Mouse (Mus musculus): ENCODE data around the gene Tmem211.

Gene Tmem211

GRCm38 (mm10) chr5:113212156-113212835 is 14.4 kb upstream of the Tmem211 start:
- no peak for DNase-seq (ENCODE audit: low spot score)

- DNase-seq (ENCODE audit: low spot score) = no peak
Observed at GRCm38 (mm10) chr5:113214041-113214440, 12.7 kb upstream of the Tmem211 start.

DNA sequence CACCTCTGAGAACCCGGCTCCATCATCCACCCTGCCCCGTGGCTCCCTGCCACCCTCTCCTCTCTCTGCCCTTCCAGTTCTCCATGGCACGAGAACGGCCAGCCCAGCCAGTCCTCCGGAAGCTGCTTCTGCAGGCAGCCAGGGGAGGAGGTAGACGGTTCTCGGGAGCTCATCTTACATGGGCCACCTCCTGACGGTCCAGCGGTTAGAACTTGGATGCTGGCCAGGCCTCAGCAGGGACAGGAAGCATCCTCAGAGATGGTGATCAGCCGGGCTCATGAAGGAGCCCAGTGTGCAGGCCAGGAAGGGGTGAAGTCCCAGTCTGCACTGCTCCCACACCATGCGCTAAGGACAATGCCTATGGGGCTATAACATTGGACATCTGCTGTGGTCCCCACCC is 12.3 kb upstream of the Tmem211 start:
- DNase-seq (ENCODE audit: low spot score) = peak; percentile 55

GRCm38 (mm10) chr5:113215610-113216011 is 11.1 kb upstream of the Tmem211 start:
- DNase-seq (ENCODE audit: low spot score) = no peak

DNA sequence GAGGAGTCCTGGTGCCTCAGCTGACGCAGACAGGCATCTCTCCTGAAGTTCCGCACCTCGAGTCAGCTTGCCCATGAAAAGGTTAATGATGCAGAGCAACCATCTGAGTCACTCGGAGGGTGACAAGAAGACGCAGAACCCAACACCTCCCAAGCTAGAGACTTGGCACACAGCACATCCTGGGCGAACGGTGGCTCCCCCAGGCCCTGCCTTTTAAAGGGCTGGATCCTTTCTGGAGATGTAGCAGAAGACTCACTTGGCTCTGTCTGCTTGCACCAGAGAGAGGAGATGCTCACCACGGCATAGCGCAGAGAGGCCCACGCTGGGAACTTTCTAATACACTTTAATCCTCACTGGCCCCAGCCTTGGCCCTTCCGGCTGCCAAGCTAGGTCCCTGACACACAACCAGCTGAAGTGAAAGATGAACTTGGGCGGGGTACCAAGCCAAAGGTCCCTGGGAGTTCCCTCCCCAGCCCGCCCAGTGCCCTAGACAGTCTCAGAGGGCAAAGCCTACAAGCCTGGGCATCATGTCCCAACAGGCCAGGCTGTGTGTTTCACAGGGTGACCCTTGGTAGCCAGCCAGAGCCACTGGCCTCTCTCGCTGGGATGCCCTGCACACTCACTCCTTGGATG is 10.3 kb upstream of the Tmem211 start:
- DNase-seq (ENCODE audit: low spot score) = no peak

- no peak for DNase-seq (ENCODE audit: low spot score)
Observed at GRCm38 (mm10) chr5:113217076-113217475, 9.6 kb upstream of the Tmem211 start.

GRCm38 (mm10) chr5:113218617-113219235 is 8.0 kb upstream of the Tmem211 start:
- no peak for DNase-seq (ENCODE audit: low spot score)

DNA sequence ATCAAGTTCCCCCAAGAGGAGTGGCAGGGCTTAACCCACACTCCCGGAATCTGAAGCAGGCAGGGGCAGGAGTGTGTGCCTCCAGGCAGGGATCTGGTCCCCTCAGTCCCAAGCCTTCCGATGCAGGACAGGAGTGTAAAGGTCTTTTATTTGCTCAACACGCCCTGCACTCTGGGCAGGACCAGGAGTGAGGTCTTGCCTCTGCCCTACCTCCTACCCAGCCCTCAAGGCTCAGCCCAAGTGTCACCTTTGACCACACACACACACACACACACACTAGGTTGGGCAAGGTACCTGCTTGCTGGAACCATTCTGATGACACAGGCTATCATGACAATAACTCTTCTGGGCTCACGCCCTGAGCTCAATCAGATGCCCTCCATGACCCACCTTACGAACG is 7.3 kb upstream of the Tmem211 start:
- no peak for DNase-seq (ENCODE audit: low spot score)

DNA sequence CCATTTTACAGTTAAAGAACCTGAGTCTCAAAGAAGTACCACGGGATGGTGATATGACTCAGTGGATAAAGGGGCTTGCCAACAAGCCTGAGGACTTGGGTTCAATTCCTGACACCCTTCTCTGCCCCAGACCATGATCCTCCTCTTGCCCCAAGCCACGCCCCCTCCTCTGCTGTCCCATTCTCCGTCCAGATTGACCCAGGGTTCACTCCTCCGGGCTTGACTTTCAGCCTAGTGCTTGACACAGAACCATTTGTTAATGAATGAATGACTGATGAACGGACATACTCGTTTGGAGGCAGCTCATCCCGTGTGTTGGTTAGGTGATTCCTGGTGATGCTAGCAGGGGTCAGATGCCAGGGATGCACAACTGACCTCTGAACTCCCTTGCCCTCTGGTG is 6.8 kb upstream of the Tmem211 start:
- DNase-seq (ENCODE audit: low spot score) = no peak

DNA sequence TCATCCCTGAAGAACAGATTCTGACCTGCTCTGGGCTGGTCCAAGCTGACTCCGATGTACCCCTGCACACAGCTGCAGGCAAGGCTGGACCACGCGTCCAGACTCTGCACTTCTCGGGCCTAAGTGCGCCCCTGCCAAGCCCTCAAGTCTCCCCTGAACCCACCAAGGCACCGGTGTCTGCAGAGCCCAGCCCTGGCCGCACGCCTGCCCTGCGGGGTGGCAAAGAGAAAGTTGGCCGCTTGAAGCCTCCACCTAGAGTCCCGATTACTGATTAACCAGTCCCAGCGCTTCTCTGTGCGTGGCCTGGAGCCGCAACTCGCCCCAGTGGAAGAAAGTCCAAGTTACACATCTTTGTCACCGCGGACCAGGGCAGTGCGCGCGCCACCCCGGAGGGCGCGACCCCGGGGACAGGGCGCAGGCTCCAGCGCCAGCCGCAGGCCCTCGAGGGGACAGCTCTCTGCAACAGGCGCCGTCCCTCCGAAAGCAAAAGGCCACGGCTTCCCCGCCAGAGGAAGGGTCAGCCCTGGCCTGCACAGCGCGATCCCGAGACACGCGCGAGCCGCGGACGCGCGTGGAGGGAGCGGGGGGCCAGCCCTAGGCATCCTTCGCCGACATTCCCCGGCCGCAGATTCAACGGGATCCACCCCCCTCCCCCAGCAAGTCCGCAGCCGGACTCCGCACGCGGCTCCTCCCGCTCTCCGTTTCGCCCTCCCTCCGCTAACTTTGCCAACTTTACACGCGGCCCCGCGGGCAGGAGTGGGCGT is 6.1 kb upstream of the Tmem211 start:
- DNase-seq (ENCODE audit: low spot score) = no peak

DNA sequence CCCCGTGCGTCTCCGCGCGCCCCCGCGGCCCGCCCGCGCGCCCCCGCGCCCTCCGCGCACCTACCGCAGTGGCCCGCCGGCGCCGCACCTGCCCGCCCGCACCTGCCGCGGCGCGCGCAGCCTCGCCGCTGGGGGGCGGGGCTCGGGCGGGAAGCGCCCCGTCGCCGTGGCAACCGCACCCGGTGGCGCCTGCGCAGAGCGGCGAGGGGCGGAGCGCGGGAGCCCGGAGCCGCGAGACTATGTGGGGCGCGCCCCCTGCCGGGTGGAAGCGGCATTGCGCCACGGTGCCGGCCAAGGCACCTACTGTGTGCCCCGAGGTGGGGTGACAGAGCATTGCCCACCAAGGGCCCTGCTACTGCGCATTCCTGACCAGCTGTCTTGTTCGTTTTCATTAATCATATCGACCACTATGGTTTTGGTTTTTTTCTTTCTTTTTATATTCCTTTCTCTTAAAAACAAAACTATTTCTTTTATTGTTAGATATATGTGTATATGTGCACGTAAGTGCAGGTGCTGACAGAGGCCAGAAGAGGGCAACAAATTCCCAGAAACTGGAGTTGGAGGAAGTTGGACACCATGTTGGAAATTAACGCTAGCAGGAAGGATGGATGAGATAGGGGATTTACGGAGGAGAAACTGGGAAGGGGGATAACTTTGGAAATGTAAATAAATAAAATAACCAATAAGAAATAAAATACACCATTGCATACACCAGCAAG is 5.4 kb upstream of the Tmem211 start, which contains the start of gene 2900026A02Rik:
TSS of gene 2900026A02Rik (minus strand) at position 90 of the 719 bp plus-strand sequence.
- peak; percentile 85 for DNase-seq (ENCODE audit: low spot score)

- DNase-seq (ENCODE audit: low spot score) = no peak
Observed at GRCm38 (mm10) chr5:113223888-113224287, 2.8 kb upstream of the Tmem211 start.

GRCm38 (mm10) chr5:113225271-113225670 is 1.4 kb upstream of the Tmem211 start:
- DNase-seq (ENCODE audit: low spot score) = no peak

- no peak for DNase-seq (ENCODE audit: low spot score)
Observed at GRCm38 (mm10) chr5:113225686-113226435, 848 bp upstream of the Tmem211 start.

- DNase-seq (ENCODE audit: low spot score) = no peak
Observed at GRCm38 (mm10) chr5:113230196-113230595, 3.5 kb downstream of the Tmem211 start.

GRCm38 (mm10) chr5:113249263-113249930 is 22.7 kb downstream of the Tmem211 start:
- DNase-seq (ENCODE audit: low spot score) = no peak

DNA sequence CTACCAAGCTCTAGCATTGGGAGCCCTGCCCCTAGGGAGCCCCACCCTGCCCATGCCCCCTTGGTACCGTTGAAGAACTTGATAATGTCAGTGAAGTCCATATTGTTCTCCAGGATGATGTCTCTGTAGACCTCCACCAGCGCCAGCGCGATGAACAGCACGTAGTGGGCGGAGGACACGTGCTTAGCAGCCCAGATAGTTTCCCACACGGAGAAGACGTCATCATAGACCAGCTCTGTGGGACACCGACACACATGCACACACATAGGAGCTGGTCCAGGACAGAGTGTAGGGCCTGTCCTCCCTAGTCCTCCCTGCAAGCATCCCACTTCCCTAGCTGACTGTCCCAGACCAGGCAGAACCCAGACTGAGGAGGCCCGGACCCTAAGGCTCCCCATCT is 24.1 kb downstream of the Tmem211 start:
- no peak for DNase-seq (ENCODE audit: low spot score)

DNA sequence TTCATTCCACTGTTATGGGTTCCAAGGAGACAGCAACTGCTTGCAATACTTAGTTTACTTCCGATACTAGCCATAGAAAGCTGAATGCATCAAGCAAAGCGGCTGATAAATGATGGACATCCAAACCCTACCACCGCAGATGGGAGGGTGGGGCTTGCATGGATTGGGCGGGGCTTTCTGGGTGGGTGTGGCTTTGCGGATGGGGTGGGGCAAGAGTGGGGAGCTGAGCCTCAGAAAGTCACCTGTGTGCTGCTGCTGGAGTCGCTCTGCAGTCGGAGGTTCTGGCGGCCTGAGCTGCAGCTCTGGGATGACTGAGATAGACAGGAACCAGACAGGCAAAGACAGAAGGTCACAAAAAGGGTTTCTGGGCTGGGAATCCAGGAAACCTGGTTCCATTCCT is 38.9 kb downstream of the Tmem211 start:
- DNase-seq (ENCODE audit: low spot score) = no peak

- DNase-seq (ENCODE audit: low spot score) = no peak
Observed at GRCm38 (mm10) chr5:113268246-113268645, 41.5 kb downstream of the Tmem211 start.

GRCm38 (mm10) chr5:113270043-113270442 is 43.3 kb downstream of the Tmem211 start:
- no peak for DNase-seq (ENCODE audit: low spot score)

Measured in testis, postnatal 14 days (tissue).